Mouse (Mus musculus): Measurements from ENCODE around the gene Hoxa6.

DNA sequence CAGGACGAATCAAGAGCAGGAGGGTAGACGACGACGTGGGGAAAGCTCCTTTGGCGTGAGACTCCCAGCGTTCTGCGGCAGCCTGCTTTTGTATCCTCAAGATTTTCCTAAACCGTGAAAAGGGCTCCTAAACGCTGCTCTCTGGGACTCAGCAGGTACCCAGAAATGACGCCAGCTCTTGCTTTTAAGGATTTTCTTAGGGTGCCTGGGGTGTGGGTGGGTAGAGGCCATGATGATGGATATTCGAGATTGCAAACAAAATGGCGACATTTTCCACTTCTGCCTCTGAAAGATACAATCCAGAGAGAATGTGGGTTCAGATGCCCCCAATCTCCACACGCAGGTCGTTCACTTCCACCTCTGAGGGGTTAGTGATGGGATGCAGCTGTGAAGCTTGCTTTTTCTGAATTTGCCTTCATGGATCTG, 40.8 kb downstream of the Hoxa6 start:
- TF ChIP-seq POLR2A (IDR thresholded peaks at IDR 0.05; ENCODE audit: borderline replicate concordance, control insufficient read depth, low read depth, low read length) (no peak), CTCF (IDR thresholded peaks at IDR 0.05; ENCODE audit: control insufficient read depth, insufficient read depth, low read length) (no peak)
